Mouse (Mus musculus) neural tube, embryonic 10.5 days (tissue): ENCODE measurements around the gene Hist1h3f.
"Not testable (repeated sequence)": the region's sequence is repeated elsewhere in the genome, so short reads cannot be mapped to it uniquely, and the experiment has no call there.

Experiments used
- DNase-seq: peaks from one replicate; pipeline ENCODE4 v3.0.0-alpha.2; 2017; ENCODE audit warnings: low spot score; ENCODE audit errors: extremely low spot score

Gene Hist1h3f

DNA sequence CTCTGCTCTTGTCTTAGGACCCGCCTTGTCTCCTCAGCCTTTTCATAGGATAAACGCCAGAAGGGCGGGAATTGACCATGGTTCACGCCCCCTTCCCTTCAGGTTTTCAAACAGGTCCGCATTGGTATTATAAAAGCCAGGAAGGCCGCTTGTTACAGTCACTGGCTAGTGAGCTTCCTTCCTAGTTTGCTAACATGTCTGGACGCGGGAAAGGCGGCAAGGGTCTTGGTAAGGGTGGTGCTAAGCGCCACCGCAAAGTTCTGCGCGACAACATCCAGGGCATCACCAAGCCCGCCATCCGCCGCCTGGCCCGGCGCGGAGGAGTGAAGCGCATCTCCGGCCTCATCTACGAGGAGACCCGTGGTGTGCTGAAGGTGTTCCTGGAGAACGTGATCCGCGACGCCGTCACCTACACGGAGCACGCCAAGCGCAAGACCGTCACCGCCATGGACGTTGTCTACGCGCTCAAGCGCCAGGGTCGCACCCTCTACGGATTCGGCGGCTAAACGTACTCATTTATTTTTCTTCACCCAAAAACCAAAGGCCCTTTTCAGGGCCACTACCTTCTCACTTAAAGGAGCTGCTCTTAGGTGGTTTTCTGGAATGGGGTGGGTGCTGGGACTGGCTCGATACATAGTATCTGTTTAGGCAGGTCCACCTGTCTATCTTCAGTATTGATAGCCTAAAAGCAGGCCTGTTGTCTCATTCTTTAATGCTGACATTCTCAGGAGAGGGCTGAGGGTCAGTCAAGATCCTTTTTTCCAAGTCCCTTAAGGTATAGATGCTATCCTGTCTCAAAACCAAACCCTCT lies 37.8 kb downstream of the Hist1h3f start, which contains the start of gene Hist1h4d:
Gene Hist1h4d, plus strand, starts transcription at position 191 of the 811 bp plus-strand sequence.
- DNase-seq = peak; percentile 98

DNA sequence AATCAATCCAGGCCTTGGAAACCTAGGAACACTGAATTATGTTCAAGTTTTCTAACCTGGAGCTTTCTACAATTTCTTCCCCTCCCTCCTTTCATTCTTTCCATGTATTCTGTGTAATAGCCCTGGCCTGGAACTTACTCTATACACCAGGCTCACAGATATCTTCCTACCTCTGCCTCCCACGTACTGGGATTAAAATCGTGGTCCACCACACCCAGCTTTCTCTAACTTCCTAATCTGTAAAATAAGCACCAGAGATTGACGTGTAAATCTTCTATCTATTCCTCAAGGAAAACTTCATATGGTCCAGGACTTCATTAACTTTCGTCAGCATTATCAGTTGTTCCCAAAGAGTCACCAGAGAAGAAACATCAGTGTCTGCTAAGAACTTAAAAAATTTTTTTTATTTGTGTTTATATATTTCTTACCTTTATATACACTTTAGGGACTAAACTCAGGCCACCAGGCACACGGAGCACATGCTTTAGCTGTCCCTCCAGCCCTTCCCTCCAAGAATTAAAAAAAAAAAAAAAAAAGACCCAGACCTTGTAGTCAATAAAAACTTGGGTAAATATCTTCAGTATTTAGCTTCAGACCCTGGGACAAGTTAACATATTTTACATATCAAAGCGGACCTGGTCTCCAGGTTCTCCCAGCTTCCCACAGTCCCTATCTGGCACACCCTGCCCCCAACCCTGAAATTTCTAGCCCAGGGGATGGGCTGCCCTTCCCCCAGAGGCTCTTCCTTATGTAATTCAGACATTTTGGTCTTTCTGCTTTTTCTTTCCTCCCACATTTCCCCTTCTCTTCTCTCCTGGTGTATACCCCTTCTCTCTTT lies 38.6 kb downstream of the Hist1h3f start:
- peak; percentile 43 for DNase-seq

DNA sequence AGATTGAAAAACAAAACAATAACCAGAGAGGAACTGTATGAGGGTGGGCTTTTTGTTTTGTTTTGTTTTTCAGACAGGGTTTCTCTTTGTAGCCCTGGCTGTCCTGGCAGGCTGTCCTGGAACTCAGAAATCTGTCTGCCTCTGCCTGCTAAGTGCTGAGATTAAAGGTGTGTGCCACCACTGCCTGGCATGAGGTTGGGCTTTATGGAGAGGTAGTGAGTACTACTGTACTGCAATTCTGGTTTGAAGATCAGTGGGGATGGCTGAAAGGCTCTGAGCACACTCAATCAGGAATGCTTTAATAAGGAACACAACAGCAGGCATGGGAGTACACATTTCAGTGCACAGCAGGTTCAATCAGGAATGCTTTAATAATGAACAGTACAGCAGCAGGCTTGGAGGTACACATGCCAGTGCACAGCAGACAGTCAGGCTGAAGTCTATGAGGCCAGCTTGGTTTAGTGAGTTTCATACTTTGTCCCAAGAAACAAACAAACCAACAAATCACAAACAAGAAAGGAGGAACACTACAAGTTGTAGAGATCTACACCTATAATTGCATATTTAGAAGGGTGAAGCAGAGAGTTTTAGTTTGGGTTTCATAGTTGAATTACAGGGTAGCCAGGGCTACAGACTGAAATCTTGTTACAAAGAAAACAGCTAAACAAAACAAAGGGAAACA lies 39.7 kb downstream of the Hist1h3f start:
- DNase-seq = no peak

DNA sequence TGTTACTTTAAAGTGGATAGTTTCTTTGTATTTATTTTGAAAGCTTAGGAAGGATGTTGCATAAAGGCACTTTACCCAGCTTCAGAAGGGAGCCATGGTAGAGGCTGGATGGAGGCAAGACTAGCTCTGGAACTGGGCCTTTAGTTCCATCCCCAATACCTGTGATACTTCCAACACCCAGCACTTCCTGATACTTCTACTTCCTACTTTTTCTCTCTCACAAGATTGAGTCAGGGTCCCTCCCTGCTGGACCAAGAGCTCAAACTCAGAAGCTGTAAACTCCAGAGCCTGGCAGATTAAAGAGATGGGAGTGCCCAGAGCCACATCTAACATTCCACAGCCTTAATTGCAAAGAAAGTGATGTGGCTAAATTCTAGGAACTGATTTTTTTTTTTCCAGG lies 40.5 kb downstream of the Hist1h3f start:
- DNase-seq = peak; percentile 40

DNA sequence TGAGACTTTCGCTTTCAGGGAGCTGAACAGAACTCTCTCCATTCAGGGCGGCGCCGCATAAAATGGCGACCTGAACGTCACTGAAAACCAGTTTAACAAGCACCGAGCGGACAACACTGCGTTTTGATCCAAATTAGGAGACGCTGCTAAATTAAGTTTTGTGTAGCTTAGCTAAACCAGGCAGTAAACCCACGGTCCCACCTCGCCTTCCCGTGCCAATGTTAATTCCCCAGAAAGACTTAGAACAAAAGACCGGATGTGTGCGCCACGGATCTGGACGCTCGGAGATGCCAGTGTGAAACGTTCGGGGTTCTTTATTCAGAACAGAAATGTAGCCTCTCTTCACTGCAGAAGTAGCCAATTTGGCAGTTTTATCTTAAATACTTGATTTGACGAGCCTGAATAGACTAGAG lies 41.2 kb downstream of the Hist1h3f start:
- peak; percentile 80 for DNase-seq

DNA sequence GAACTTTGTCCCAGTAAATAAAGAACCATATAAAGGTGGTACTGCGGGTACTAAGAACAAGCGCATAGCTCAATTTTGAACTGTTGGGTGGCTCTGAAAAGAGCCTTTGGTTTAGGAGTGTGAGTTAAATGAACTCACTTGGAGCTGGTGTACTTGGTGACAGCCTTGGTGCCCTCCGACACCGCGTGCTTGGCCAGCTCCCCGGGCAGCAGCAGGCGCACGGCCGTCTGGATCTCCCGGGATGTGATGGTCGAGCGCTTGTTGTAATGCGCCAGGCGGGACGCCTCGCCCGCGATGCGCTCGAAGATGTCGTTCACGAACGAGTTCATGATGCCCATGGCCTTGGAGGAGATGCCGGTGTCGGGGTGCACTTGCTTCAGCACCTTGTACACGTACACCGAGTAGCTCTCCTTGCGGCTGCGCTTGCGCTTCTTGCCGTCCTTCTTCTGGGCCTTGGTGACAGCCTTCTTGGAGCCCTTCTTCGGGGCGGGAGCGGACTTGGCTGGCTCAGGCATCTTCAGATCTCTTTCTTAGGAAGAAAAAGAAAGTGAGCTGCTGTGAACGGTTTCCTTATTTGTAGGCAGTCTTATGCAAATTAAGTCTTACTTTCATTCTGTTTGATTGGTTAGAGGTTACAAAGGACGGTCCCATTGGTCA lies 41.7 kb downstream of the Hist1h3f start:
- DNase-seq = peak; percentile 66

DNA sequence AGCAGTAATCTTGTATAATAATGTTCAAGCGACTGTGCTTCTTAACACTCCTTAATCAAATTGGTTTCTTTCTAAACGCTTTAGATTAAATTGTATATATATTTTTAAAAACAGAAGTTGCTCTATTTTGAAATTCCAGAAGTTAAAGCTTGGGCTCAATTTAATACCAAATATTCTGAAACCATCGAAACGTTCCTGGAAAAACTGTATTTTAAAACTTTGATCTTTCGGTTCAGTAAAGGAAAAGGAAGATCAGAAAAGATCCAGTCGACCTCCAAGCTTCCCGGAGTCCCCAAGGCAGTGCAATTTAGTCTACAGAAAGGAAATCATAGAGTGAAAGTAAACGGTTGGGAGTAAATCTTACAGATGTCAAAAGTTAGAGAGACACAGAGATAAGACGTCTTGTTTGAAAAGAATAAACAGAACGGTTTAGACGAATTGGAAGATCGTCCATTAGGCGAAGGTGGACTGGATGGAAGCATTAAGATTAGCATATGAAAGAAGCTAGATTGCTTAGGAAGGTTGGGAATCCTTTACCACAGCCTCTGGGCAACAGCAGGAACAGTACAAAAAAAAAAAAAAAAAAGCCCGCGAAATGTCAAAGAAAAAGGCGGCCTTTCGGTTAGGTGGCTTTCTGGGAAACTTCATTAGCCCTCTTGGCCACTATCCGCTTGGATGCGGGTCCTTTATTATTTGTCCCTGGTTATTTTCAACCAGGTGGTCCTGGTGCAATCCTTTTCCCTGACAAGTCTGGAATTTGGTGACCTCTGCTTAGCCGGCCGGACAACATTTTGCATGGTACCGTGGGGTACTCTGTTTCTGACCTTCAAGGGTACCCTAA lies 42.5 kb downstream of the Hist1h3f start:
- DNase-seq = peak; percentile 47

DNA sequence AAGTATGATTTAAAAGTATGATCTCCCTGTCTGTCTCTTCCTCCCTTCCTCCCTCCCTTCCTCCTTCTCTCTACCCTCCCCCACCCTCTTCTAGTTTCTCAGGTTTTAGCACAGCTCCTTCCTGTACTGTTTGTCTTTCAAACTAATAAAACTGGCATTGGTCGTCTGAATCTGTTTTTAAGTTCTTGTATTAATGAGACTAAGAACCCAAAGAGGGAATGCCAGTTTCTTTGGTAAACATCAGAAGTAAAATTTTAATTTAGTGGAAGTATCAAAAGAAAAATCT lies 43.0 kb downstream of the Hist1h3f start:
- DNase-seq = no peak

DNA sequence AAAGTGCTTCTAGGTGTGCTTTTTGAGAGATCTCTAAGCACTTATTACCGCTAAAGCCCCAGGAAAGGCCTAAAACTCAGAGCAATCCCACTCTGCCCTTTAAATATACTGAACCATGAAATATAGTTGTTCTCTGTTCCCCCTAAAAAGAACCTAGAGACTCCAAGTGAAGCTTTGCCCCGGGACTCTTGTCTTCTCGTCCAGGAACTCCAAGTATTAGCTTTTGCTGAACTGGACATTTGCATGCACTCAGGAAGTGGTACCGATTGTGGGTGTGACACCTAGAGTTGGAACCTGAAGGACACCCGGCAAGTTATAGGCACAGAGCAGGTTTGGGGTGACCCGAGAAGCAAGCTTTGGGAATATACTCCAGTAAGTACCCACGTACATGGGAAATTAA lies 47.4 kb downstream of the Hist1h3f start:
- DNase-seq = no peak

DNA sequence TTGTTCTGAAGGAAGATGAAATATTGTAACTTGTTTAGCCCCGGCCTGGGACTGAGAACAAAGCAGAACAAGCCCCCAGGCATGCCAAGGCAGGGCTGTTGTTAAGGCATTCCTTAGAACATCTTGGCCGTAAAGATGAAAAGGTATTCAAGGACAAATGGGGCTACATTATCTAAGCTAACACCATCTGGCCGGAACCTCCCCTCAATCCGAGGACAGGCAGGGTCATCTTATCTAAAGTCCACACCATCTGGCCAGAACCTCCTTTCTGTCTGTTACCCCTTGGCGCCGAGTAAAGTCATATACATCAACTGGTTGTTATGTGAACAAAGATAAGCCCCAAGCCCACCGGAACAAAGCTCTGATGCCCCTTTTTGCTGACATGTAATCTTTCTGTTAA lies 48.0 kb downstream of the Hist1h3f start:
- DNase-seq = not testable (repeated sequence)

DNA sequence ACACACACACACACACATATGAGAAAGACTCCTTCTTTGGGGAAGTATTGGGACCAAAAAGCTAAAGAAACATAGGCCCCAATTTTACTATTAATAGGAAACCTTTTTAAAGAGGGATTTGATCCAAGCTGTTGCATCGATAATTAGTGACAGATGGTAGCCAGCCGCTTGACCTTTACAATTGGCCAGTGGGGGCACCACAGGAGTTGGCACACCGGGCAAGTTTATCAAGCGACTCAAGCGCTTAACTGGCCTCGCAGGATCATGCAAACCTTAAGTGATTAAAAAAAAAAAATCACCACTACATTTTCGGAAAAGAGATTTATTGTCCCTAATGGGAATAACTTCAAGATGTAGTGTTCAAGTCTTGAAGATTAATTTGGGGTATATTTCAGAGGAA lies 48.8 kb downstream of the Hist1h3f start:
- DNase-seq = no peak

DNA sequence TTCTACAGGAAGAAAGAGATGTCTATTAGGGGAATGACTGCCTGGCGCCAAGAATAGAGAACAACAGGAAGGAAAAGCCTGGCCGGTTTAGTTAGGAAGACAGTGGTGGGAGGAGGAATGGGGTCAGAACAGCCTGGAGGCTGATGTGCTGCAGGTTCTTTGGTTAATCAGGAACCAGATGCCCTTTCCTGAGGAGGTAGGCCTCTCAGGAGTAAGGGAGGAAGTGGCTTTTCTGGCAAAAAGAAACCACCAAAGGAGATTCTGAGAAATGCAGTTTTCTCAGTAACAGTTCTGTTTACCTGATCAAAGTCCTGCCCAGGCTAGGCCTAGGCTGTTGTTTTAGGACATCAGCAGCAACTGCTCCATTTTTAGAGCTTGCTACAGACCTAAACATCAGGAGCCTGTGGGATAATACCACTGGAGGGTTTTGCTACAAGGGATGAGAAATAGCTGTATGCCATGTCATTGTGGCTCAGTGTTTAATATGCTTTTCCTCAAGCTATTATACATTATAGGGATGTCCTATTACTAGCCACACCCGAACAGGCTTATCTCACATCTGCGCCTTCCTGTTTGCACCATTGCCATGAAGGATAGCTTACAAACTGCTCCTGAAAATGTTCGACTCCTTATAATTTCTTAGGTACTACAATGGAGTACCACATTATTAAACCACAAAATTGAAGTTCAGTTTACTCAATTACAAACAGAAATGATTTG lies 49.4 kb downstream of the Hist1h3f start:
- no peak for DNase-seq
